Mouse (Mus musculus) lung, postnatal 0 days (tissue): Measurements from ENCODE around the gene Maats1.

Experiments
- CTCF ChIP-seq: IDR thresholded peaks from 2 replicates; pipeline ENCODE4 v1.5.1; 2016; ENCODE audit warnings: antibody characterized with exemption, mild to moderate bottlenecking
- EP300 ChIP-seq: IDR thresholded peaks from 2 replicates; pipeline ENCODE4 v1.6.1; 2016; ENCODE audit warnings: antibody characterized with exemption, mild to moderate bottlenecking, control low read depth

DNA sequence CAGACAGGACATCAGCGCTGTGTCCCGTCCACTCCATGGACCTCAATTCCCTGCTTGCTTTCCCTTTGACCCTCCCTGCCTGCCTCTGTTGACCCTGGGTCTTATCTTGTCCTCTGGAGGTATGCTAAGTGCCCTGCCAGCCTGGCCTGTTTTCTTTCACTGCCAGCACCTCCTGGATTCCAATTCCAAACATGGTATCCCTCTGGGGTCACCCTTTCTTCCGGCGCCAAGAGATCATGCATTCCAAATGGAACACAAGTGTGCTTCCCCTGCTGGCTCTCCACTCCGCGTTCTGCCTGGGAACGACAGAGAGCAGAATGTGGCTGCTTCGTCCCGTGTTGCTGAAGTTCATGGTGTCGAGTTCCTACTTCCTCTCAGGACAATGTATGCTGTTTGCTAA, 20.0 kb upstream of the Maats1 start, which contains the start of gene Popdc2:
- TF ChIP-seq CTCF (no peak), EP300 (no peak)
